Mouse (Mus musculus) lung, embryonic 16.5 days (tissue): Measurements from ENCODE around the gene Gm10282. TPM values are rescaled to one million over a fixed set of nuclear protein-coding genes. Genes with fewer than 3 reads are reported as not detected.
A peak's percentile ranks its signal among the peaks of the same experiment; 100 is the strongest.

Source experiments
- ATAC-seq: fragments of 200-750 bp; cut with Nextera tagmentation; 2 replicates; pipeline ENCODE4 v1.8.0; 2017; ENCODE audit warnings: low read depth, mild to moderate bottlenecking, moderate library complexity
- H3K27ac ChIP-seq: fragments of 300-500 bp; sonication (generic); 2 replicates; pipeline ENCODE4 v1.5.1; 2014; ENCODE audit warnings: mild to moderate bottlenecking, control low read depth, low read length
- H3K27me3 ChIP-seq: fragments of 300-500 bp; sonication (generic); 2 replicates; pipeline ENCODE4 v1.6.1; 2014; ENCODE audit warnings: low read depth, low read length, mixed read lengths; ENCODE audit not compliant: control insufficient read depth, insufficient read depth
- H3K36me3 ChIP-seq: fragments of 300-500 bp; sonication (generic); 2 replicates; pipeline ENCODE4 v1.6.1; 2014; ENCODE audit warnings: low read length; ENCODE audit not compliant: control insufficient read depth, insufficient read depth
- H3K4me1 ChIP-seq: fragments of 300-500 bp; sonication (generic); replicated peaks from 2 replicates; pipeline ENCODE4 v1.6.1; 2014; ENCODE audit warnings: low read length, mixed read lengths; ENCODE audit not compliant: control insufficient read depth, insufficient read depth
- H3K4me2 ChIP-seq: fragments of 300-500 bp; sonication (generic); 2 replicates; pipeline ENCODE4 v1.6.1; 2014; ENCODE audit warnings: low read depth, low read length, control low read depth
- H3K4me3 ChIP-seq: fragments of 300-500 bp; sonication (generic); 2 replicates; pipeline ENCODE4 v1.5.1; 2014; ENCODE audit warnings: mild to moderate bottlenecking, low read length, control low read depth
- H3K9ac ChIP-seq: fragments of 300-500 bp; sonication (generic); 2 replicates; pipeline ENCODE4 v1.6.1; 2014; ENCODE audit warnings: low read length, control low read depth
- H3K9me3 ChIP-seq: fragments of 300-500 bp; sonication (generic); 2 replicates; pipeline ENCODE4 v1.6.1; 2016; ENCODE audit warnings: low read length; ENCODE audit not compliant: control insufficient read depth
- WGBS: fragments of 180-500 bp; shearing (Covaris S2); extraction: QIAGEN DNeasy Blood & Tissue Kit; methylation state at CpG from one replicate; pipeline ENCODE4 v1.1.7; 2014; 5-methylcytosine and 5-hydroxymethylcytosine counted together
- polyA plus RNA-seq: library from polyadenylated mRNA; unstranded; fragments of >200 nt; fragmentation: Nextera tagmentation; extraction: Ambion mirVana; gene quantifications from 2 replicates; pipeline ENCODE4 v1.2.1, GENCODE M21; 2015

Gm10282 gene
- polyA plus RNA-seq, 1 experiment from 2014 or later: 33.3 TPM

DNA sequence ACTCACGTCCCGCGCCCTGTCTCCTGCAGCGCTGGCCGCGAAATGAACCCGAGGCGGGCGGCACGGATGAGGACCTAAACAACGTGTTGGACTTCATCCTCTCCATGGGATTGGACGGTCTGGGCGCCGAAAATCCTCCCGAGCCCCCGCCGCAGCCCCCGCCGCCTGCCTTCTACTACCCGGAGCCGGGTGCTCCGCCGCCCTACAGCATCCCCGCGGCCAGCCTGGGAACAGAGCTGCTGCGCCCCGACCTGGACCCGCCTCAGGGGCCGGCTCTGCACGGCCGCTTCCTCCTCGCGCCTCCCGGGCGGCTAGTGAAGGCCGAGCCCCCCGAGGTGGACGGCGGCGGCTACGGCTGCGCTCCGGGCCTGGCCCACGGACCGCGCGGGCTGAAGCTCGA, 14.3 kb upstream of the Gm10282 start:
- 0% methylated on average over 36 of the region's 48 CpGs for WGBS
- peak overlapping the region; percentile 74 for H3K4me2 ChIP-seq
- peak overlapping the region; percentile 70 for H3K4me3 ChIP-seq
- peak; percentile 27 for ATAC-seq
- H3K9ac ChIP-seq: peak overlapping the region; percentile 63
- H3K27ac ChIP-seq: 0 out of 2 replicates have a peak overlapping the region, but pooled peaks have one; percentile 5
- no peaks in the 10 kb centered on the region for H3K36me3 ChIP-seq
- H3K9me3 ChIP-seq: no peaks in the 10 kb centered on the region
- no peaks in the 10 kb centered on the region; the same call in 1 of the 2 replicates for H3K4me1 ChIP-seq
- H3K27me3 ChIP-seq: peaks cover 25% of the 10 kb centered on the region

DNA sequence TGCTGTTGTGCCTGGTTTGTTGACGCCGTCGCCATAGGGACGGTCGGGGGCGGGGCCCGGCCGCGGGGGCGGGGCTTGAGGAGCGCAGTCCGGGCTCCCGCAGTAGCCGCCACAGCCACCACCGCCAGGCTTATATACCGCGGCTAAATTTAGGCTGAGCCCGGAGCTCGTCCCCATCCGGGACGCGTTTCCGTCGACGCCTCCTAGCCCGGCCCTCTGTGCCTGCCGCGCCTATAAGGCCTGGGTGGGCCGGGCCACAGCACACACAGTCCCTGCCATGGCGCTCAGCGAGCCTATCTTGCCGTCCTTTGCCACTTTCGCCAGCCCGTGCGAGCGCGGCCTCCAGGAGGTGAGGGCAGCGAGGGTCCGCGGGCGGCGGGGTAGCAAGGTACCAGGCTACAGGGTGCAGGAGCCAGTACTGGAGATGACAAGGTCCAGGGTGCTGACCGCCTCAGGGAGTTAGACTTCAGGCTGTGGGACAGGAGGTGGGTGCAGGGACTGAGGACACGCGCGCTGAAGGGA, 13.8 kb upstream of the Gm10282 start, which contains the start of gene Klf2:
Klf2 (plus strand) TSS at position 233 of the 522 bp plus-strand sequence.
- WGBS: 2% methylated on average over 39 of the region's 46 CpGs
- peak within 1 kb of the TSS; percentile 63 for H3K9ac ChIP-seq
- H3K4me1 ChIP-seq: no peaks in the 10 kb centered on the region; the same call in 1 of the 2 replicates
- peaks cover 25% of the 10 kb centered on the region for H3K27me3 ChIP-seq
- no peaks in the 10 kb centered on the region for H3K9me3 ChIP-seq
- H3K4me3 ChIP-seq: peak within 1 kb of the TSS; percentile 70
- H3K4me2 ChIP-seq: peak within 1 kb of the TSS; percentile 74
- peak; percentile 99 for ATAC-seq
- H3K36me3 ChIP-seq: no peaks in the 10 kb centered on the region
- H3K27ac ChIP-seq: 0 out of 2 replicates have a peak within 1 kb of the TSS, but pooled peaks have one; percentile 5

DNA sequence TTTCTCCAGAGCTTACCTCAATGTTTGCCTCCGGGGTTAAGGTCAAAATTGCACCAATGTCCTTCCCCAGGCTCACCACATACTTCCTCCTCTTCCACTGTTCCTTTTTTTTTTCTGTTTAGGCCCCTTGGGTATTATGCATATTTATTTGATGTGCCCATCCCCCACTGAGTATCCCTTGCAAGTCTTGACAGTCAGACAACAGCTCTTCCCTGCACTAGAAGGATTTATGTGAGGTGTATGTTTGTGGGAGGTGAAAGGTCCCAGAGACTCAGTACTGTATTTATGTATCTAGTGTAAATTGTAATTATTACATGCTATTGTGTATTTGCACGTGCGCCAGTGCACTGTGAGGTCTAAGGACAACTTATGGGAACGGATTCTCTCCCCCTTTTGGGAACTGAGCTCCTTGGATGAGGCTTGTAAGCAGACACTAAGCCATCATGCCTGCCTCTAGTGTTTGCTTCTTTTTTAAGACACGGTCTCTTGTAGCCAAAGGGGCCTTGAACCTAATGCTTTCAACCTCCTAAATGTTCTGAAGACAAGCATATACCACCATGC, 12.8 kb upstream of the Gm10282 start:
- Histone ChIP-seq H3K4me2 (no peak overlapping the region), H3K27ac (no peak overlapping the region), H3K4me1 (no peaks in the 10 kb centered on the region; the same call in 1 of the 2 replicates), H3K36me3 (no peaks in the 10 kb centered on the region), H3K4me3 (no peak overlapping the region), H3K9ac (no peak overlapping the region), H3K27me3 (peaks cover 25% of the 10 kb centered on the region), H3K9me3 (no peaks in the 10 kb centered on the region)
- no peak for ATAC-seq
- WGBS: 51% methylated on average over 5 of the region's 5 CpGs

DNA sequence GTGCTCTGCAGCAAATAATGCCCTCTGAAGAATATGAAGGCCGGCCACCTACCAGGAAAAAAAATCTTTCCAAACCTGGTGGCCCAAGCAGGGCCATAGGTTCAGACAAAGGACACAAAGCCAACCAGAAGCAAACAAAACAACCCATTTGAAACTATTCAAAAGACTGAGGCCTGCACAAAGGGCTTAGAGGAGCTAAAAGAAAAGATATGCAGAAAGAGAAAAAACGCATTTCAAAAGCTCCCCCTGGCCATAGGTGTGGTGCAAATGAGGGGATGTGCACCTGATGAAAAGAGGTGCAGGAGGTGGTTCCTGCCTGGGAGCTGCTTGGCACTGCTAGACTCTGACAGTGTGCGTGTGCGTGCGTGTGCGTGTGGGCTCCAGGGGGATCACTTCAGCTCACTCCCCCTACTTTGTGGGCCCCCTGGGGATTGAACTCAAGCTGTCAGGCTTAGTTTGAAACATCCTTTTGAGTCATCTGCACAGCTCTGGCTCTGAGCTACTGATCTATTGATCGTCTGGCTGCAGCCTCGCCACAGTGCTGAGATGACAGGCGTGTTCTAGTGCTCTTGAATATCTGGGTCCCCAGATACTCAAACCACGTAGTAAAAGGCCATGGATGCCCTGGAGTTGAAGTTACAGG, 11.1 kb upstream of the Gm10282 start:
- no peak overlapping the region for H3K4me3 ChIP-seq
- H3K27me3 ChIP-seq: peaks cover 19% of the 10 kb centered on the region
- no peak for ATAC-seq
- H3K4me2 ChIP-seq: no peak overlapping the region
- H3K9me3 ChIP-seq: no peaks in the 10 kb centered on the region
- H3K27ac ChIP-seq: no peak overlapping the region
- no peak overlapping the region for H3K9ac ChIP-seq
- WGBS: 57% methylated on average over 10 of the region's 10 CpGs
- H3K36me3 ChIP-seq: no peaks in the 10 kb centered on the region
- H3K4me1 ChIP-seq: no peaks in the 10 kb centered on the region; the same call in 1 of the 2 replicates

DNA sequence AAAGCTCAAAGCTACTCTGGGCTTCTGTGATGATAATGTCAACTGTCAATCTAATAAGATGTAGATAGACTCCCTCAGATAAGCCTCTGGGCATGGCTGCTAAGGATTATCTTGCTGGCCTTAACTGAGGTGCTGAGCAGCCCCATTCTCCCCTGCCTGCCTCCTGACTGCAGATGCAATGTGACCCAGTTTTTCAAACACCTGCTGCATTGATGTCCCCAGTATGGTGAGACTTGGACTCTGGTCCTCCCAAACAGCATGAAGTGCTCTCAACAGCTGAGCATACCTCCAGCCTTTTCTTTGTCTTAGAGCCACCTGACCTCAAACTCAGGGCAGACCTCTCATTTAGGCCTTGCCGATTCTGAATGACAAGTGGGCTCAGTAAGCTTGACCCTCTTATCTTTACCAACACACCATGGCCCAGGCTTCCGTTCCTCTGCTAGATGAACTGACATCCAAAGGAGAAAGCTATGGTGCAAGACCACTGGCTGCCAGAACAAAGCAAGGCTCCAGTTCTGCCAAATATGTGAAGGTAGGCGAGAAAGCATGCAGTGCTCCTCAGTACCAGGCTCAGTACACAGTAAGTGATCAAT, 8.0 kb upstream of the Gm10282 start:
- peaks cover 2% of the 10 kb centered on the region; the same call in 1 of the 2 replicates for H3K4me1 ChIP-seq
- no peak overlapping the region for H3K4me3 ChIP-seq
- H3K36me3 ChIP-seq: no peaks in the 10 kb centered on the region
- H3K9me3 ChIP-seq: no peaks in the 10 kb centered on the region
- no peaks in the 10 kb centered on the region for H3K27me3 ChIP-seq
- WGBS: 58% methylated on average over 3 of the region's 3 CpGs
- no peak overlapping the region for H3K9ac ChIP-seq
- no peak overlapping the region for H3K4me2 ChIP-seq
- ATAC-seq: no peak
- no peak overlapping the region for H3K27ac ChIP-seq

DNA sequence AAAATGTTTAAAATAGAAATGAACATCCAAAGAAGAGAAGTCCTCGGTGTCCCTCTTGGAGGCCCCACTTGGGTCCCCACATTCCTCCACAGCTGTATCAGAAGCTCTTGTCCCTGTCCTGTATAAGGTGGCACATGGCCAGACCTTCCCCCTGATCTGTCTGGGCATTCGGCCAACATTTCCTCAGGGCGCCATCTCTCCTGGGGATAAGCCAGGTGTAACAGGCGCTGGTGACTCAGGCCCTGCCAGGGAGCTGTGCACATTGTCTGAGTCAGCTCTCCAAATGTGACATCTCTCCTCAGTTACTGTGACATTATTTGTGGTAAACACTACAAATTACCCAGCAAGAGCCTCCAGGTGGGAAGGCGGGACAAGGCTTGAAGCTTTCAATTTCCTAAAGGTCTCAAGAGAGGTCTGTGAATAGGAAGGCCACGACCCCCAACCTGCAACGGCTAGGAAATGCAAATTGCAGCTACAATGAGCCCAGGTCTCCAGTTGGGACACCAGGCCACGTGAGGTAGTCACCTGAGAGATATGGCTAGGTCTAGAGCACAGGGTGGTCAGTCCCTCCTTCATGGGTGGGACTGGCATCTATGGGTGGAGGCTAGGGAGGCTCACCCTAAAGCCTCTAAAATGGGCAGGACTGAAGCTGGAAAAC, 5.9 kb upstream of the Gm10282 start:
- Histone ChIP-seq H3K27me3 (no peaks in the 10 kb centered on the region), H3K9me3 (no peaks in the 10 kb centered on the region), H3K9ac (no peak overlapping the region), H3K27ac (no peak overlapping the region), H3K4me1 (0 out of 2 replicates have a peak, but pooled peaks cover 2% of the 10 kb centered on the region), H3K36me3 (no peaks in the 10 kb centered on the region), H3K4me3 (no peak overlapping the region), H3K4me2 (no peak overlapping the region)
- peak; percentile 28; the same call in 1 of the 2 replicates for ATAC-seq
- WGBS: 39% methylated on average over 8 of the region's 8 CpGs

DNA sequence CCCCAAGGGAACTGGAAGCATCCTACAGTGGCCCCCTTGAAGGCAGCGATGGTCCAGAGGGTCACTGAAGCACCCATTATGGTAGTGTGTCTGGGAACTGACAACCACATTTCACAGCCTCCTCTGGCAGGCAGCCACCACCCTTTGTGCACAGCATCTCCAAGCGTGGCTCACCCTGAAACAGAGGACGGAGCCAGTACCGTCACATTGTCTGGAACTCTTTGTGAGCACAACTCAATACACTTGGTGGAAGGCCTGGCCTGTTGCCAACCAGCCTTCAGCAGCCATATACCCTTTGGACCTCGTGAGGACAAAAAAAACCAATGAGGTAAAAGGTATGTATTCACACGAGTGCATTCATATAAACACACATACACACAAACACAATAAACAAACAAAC, 3.2 kb upstream of the Gm10282 start:
- WGBS: 35% methylated on average over 6 of the region's 6 CpGs

DNA sequence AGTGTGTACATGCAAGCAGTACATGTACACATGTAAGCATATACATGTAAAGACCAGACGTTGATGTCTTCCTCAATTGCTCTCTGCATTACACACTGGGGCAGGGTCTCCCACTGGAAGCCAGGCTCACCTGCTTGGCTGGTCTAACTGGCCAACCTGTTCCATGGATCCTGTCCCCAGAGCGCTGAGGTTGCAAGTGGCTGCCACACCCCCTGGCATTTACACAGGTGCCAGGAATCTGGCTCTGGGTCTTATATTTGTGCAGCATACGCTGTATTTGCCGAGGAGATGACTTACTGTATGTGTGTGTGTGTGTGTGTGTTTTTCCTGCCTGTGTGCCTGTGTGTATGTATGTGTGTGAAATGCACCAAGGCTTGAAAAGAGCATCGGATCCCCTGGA, 1.9 kb upstream of the Gm10282 start:
- 62% methylated on average over 5 of the region's 5 CpGs for WGBS
- ATAC-seq: no peak
- H3K4me3 ChIP-seq: no peak overlapping the region
- peaks cover 10% of the 10 kb centered on the region; the same call in 1 of the 2 replicates for H3K4me1 ChIP-seq
- no peaks in the 10 kb centered on the region for H3K36me3 ChIP-seq
- no peak overlapping the region for H3K27ac ChIP-seq
- H3K9me3 ChIP-seq: no peaks in the 10 kb centered on the region
- H3K4me2 ChIP-seq: no peak overlapping the region
- no peak overlapping the region for H3K9ac ChIP-seq
- H3K27me3 ChIP-seq: no peaks in the 10 kb centered on the region

More for the DNA sequence above, 3.2 kb upstream of the Gm10282 start:
- Histone ChIP-seq H3K27me3 (no peaks in the 10 kb centered on the region), H3K27ac (no peak overlapping the region), H3K4me1 (peaks cover 5% of the 10 kb centered on the region; the same call in 1 of the 2 replicates), H3K4me3 (no peak overlapping the region), H3K36me3 (no peaks in the 10 kb centered on the region), H3K9me3 (no peaks in the 10 kb centered on the region), H3K4me2 (no peak overlapping the region), H3K9ac (no peak overlapping the region)
- no peak for ATAC-seq
